13 mouse cellular contexts compared by ENCODE assay signal in genomic region chr3:65884571-65885011, GRCm38 (mm10).
DNase-seq lines count a peak whose midpoint lies in the region; ATAC-seq lines count a peak whose summit lies in the region.
"Had no signal": no experiment of that assay in that cellular context is flagged by ENCODE, and none has a peak within 500 bp of the region (broad histone marks: within the 10 kb centered on the region; RNA-seq: fewer than 3 reads in every experiment).

No protein-coding gene starts in this region.

- H3K27ac ChIP-seq in lung, embryonic 15.5 days: peak overlapping the region; percentile 9; the same call in 1 of the 2 replicates
- no peak overlapping the region for H3K27ac ChIP-seq in forebrain, embryonic 15.5 days (replicated peaks)
- H3K27ac ChIP-seq: forebrain, embryonic 10.5 days; heart, embryonic 13.5 days; hindbrain, embryonic 15.5 days had no signal

- H3K36me3 ChIP-seq in lung, embryonic 15.5 days: no peaks in the 10 kb centered on the region
- H3K36me3 ChIP-seq in forebrain, embryonic 15.5 days: no peaks in the 10 kb centered on the region
- H3K36me3 ChIP-seq: forebrain, embryonic 10.5 days; heart, embryonic 13.5 days; hindbrain, embryonic 15.5 days had no signal

- WGBS in lung, embryonic 15.5 days: 63% methylated on average over 10 of the region's 10 CpGs
- 88% methylated on average over 10 of the region's 10 CpGs for WGBS in forebrain, embryonic 15.5 days

- H3K4me3 ChIP-seq in lung, embryonic 15.5 days: no peak overlapping the region
- no peak overlapping the region for H3K4me3 ChIP-seq in forebrain, embryonic 15.5 days
- H3K4me3 ChIP-seq: forebrain, embryonic 10.5 days; heart, embryonic 13.5 days; hindbrain, embryonic 15.5 days had no signal

- ATAC-seq in lung, embryonic 15.5 days (ENCODE audit: borderline replicate concordance, extremely low read depth, low FRiP score, low TSS enrichment): peak; percentile 67; the same call in 1 of the 2 replicates
- no peak for ATAC-seq in forebrain, embryonic 15.5 days (replicated peaks)

- H3K9me3 ChIP-seq in lung, embryonic 15.5 days: no peaks in the 10 kb centered on the region
- H3K9me3 ChIP-seq in forebrain, embryonic 15.5 days: no peaks in the 10 kb centered on the region
- H3K9me3 ChIP-seq: forebrain, embryonic 10.5 days; heart, embryonic 13.5 days; hindbrain, embryonic 15.5 days had no signal

- peaks cover 8% of the 10 kb centered on the region; the same call in 1 of the 2 replicates for H3K4me1 ChIP-seq in lung, embryonic 15.5 days
- H3K4me1 ChIP-seq in forebrain, embryonic 15.5 days: no peaks in the 10 kb centered on the region
- H3K4me1 ChIP-seq: hindbrain, embryonic 15.5 days had no signal

- H3K27me3 ChIP-seq in lung, embryonic 15.5 days: no peaks in the 10 kb centered on the region
- no peaks in the 10 kb centered on the region for H3K27me3 ChIP-seq in forebrain, embryonic 15.5 days
- H3K27me3 ChIP-seq: heart, embryonic 13.5 days; hindbrain, embryonic 15.5 days had no signal

- DNase-seq in right cerebral cortex, adult 18-20 months: peak; percentile 90
- DNase-seq in right cerebral cortex, postnatal 4 days: no peak
- peak; percentile 76 to 82 for DNase-seq in frontal cortex, adult 2 months (ENCODE audit: extremely low spot score in 1 of 2, low spot score in 1 of 2)
- peak; percentile 83 for DNase-seq in telencephalon, adult 2 months (ENCODE audit: low read depth, low spot score)
- no peak for DNase-seq in embryo, embryonic 10.5 days (ENCODE audit: low spot score)
- DNase-seq in yolk sac, embryonic 10.5 days (ENCODE audit: low spot score): no peak
- DNase-seq: kidney, postnatal 14 days; thymus, adult 2 months had no signal

- no peak overlapping the region for H3K4me2 ChIP-seq in lung, embryonic 15.5 days
- no peak overlapping the region for H3K4me2 ChIP-seq in forebrain, embryonic 15.5 days (replicated peaks)
- H3K4me2 ChIP-seq: heart, embryonic 13.5 days; hindbrain, embryonic 15.5 days had no signal

- H3K9ac ChIP-seq in lung, embryonic 15.5 days: no peak overlapping the region
- H3K9ac ChIP-seq in forebrain, embryonic 15.5 days (replicated peaks): no peak overlapping the region
- H3K9ac ChIP-seq: heart, embryonic 13.5 days; hindbrain, embryonic 15.5 days had no signal

Comparison
In these comparisons a context has a peak if more than half of its experiments do, and no peak if none do; other contexts are left out.
1. DNase-seq: peak in right cerebral cortex, adult 18-20 months (single experiment), frontal cortex, adult 2 months (2 of 2) and telencephalon, adult 2 months (single experiment); none in right cerebral cortex, postnatal 4 days (single experiment), embryo, embryonic 10.5 days (single experiment) and yolk sac, embryonic 10.5 days (single experiment).